Mouse (Mus musculus) retina, adult 2 months (tissue): ENCODE results near the gene 9530002B09Rik.

Experiments
- DNase-seq: peaks from one replicate; pipeline ENCODE4 v3.0.0-alpha.2; 2012; ENCODE audit warnings: low read depth, low spot score

9530002B09Rik gene

GRCm38 (mm10) chr4:122688975-122689374 lies at the start of gene 9530002B09Rik:
Gene 9530002B09Rik (plus strand): TSS chr4:122689275.
- DNase-seq: no peak
